24 mouse cellular contexts compared by ENCODE assay signal in the genomic region with DNA sequence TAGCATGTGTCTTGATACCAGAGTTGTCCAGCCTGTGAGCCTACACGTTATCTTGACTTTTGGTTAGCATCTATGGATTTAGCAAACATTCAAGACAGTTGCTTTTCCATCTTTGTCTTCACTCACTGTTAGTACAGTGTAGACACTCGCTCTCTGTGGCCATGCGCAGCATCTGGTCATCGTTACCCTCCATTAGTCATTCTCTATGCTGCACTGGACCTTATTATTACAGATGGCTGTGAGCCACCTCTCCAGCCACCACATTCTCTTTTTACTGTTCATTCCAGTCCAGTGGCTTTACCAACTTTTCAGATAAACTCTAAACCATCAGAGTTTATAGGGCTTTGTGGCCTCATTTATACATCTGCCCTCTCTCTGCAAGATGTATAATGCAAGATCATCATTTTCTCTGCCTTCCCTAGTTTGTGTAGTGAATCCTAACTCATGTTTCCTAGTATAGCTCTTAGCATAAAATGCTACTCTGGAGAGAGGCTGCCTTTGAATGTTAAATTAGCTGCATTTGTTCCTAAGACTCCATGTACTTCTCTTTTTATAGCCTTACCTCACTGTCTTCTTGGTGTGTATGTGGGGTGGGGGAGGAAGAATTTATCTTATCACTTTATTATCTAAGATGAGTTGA. TPM values are rescaled to one million over a fixed set of nuclear protein-coding genes. Genes with fewer than 3 reads are reported as not detected.
DNase-seq lines count a peak whose midpoint lies in the region; ATAC-seq and TF ChIP-seq lines count a peak whose summit lies in the region.
"Had no signal": no experiment of that assay in that cellular context is flagged by ENCODE, and none has a peak within 500 bp of the region (broad histone marks: within the 10 kb centered on the region; RNA-seq: fewer than 3 reads in every experiment).

No protein-coding gene starts in this region.

- H3K79me3 ChIP-seq in C2C12 (ENCODE audit: low read depth) = no peaks in the 10 kb centered on the region

- 91% methylated on average over 4 of the region's 4 CpGs for WGBS in heart, adult 2 months

- H3K4me3 ChIP-seq in C2C12 (ENCODE audit: insufficient read depth, poor library complexity, severe bottlenecking) = no peak overlapping the region
- no peak overlapping the region for H3K4me3 ChIP-seq in cortical plate, adult 2 months (ENCODE audit: insufficient read depth, low read length)
- H3K4me3 ChIP-seq in embryonic fibroblast, embryonic 13.5 days (ENCODE audit: insufficient read depth, low read length) = no peak overlapping the region
- no peak overlapping the region for H3K4me3 ChIP-seq in heart, adult 2 months
- H3K4me3 ChIP-seq: embryonic facial prominence, embryonic 13.5 days; heart, embryonic 10.5 days; limb, embryonic 12.5 days; liver, embryonic 13.5 days had no signal

- DNase-seq in frontal cortex, adult 2 months (ENCODE audit: extremely low spot score in 1 of 2, low spot score in 1 of 2) = no peak
- no peak for DNase-seq in urinary bladder, adult 2 months (ENCODE audit: low spot score)
- DNase-seq in frontal cortex, postnatal 25 days (ENCODE audit: low spot score in 2 of 2) = no peak
- no peak for DNase-seq in heart, adult 2 months
- DNase-seq: adrenal gland, adult 8-10 months; cerebellum, postnatal 14 days; forebrain, postnatal 0 days; gastrocnemius, postnatal 25 days; heart, postnatal 10 days; kidney, adult 8-10 months; kidney, postnatal 25 days; liver, embryonic 13.5 days; lung, embryonic 14.5 days; lung, postnatal 36 days; spleen, adult 18-20 months; thymus, adult 18-20 months had no signal

- ATAC-seq in frontal cortex, adult (ENCODE audit: low TSS enrichment) = peak; percentile 89
- ATAC-seq: forebrain, postnatal 0 days; Patski had no signal

- peak overlapping the region; percentile 96; the same call in 1 of the 2 replicates for H3K27ac ChIP-seq in cortical plate, adult 2 months (ENCODE audit: insufficient read depth, low read length)
- peak overlapping the region; percentile 49; the same call in 1 of the 2 replicates for H3K27ac ChIP-seq in embryonic fibroblast, embryonic 13.5 days (ENCODE audit: insufficient read depth, low read length)
- H3K27ac ChIP-seq in heart, adult 2 months = no peak overlapping the region
- H3K27ac ChIP-seq: embryonic facial prominence, embryonic 13.5 days; heart, embryonic 10.5 days; limb, embryonic 12.5 days; liver, embryonic 13.5 days had no signal

- peaks cover 3% of the 10 kb centered on the region for H3K4me1 ChIP-seq in cortical plate, adult 2 months (ENCODE audit: control insufficient read depth, insufficient read depth, low read length)
- H3K4me1 ChIP-seq in embryonic fibroblast, embryonic 13.5 days (ENCODE audit: control insufficient read depth, insufficient read depth, low read length) = peaks cover 3% of the 10 kb centered on the region
- no peaks in the 10 kb centered on the region for H3K4me1 ChIP-seq in heart, adult 2 months (ENCODE audit: control insufficient read depth, insufficient read depth, low read length)
- H3K4me1 ChIP-seq: embryonic facial prominence, embryonic 13.5 days; heart, embryonic 10.5 days; limb, embryonic 12.5 days had no signal

- no peak for TF ChIP-seq POLR2A in cortical plate, adult 2 months (IDR thresholded peaks at IDR 0.05; ENCODE audit: extremely low read depth, insufficient read depth, low read length)
- no peak for TF ChIP-seq POLR2A in embryonic fibroblast, embryonic 13.5 days (IDR thresholded peaks at IDR 0.05; ENCODE audit: low read depth, low read length)
- TF ChIP-seq POLR2A in heart, adult 2 months (IDR thresholded peaks at IDR 0.05; ENCODE audit: insufficient read depth, low read depth, low read length) = no peak

- TF ChIP-seq CTCF in C2C12 (IDR thresholded peaks at IDR 0.05; ENCODE audit: control insufficient read depth, insufficient read depth, insufficient read length) = no peak
- no peak for TF ChIP-seq CTCF in cortical plate, adult 2 months (IDR thresholded peaks at IDR 0.05; ENCODE audit: extremely low read depth, insufficient read depth, low read length)
- TF ChIP-seq CTCF in embryonic fibroblast, embryonic 13.5 days (IDR thresholded peaks at IDR 0.05; ENCODE audit: borderline replicate concordance, insufficient read depth, low read length) = no peak
- TF ChIP-seq CTCF in heart, adult 2 months (IDR thresholded peaks at IDR 0.05) = no peak

- no peaks in the 10 kb centered on the region for H3K27me3 ChIP-seq in C2C12 (ENCODE audit: control insufficient read depth, insufficient read depth, insufficient read length)
- no peaks in the 10 kb centered on the region for H3K27me3 ChIP-seq in heart, adult 2 months (ENCODE audit: control insufficient read depth, insufficient read depth, low read length)
- H3K27me3 ChIP-seq: embryonic facial prominence, embryonic 13.5 days; limb, embryonic 12.5 days; liver, embryonic 13.5 days; Patski had no signal

- H3K36me3 ChIP-seq in C2C12 (ENCODE audit: control insufficient read depth, insufficient read depth) = peaks cover 25% of the 10 kb centered on the region
- peaks cover 4% of the 10 kb centered on the region for H3K36me3 ChIP-seq in heart, adult 2 months (ENCODE audit: control insufficient read depth, insufficient read depth, low read length)

- intact Hi-C loops in heart, adult 2 months (cut with DNase I) = no loop called here

- no peak overlapping the region for H3ac ChIP-seq in C2C12 (ENCODE audit: control insufficient read depth, insufficient read length, low read depth)

- H3K79me2 ChIP-seq in C2C12 (ENCODE audit: control insufficient read depth, insufficient read depth) = peaks cover 12% of the 10 kb centered on the region
- no peaks in the 10 kb centered on the region; the same call in 1 of the 2 replicates for H3K79me2 ChIP-seq in heart, adult 2 months (replicated peaks; ENCODE audit: control insufficient read depth, insufficient read depth, low read length)

- no peak overlapping the region for H3K9ac ChIP-seq in heart, adult 2 months (ENCODE audit: low read depth, low read length)
- H3K9ac ChIP-seq: embryonic facial prominence, embryonic 13.5 days; forebrain, postnatal 0 days; limb, embryonic 12.5 days; liver, embryonic 13.5 days; lung, embryonic 14.5 days had no signal

- TF ChIP-seq EP300 in heart, adult 2 months (IDR thresholded peaks at IDR 0.05; ENCODE audit: insufficient read depth, low read depth, low read length) = no peak

TF ChIP-seq in C2C12, 6 proteins besides CTCF, POLR2A, EP300 and RAD21:
- TF ChIP-seq MYOD1 (IDR thresholded peaks at IDR 0.05; ENCODE audit: control insufficient read depth, insufficient read length, low read depth) (peak; percentile 27), FOSL1 (IDR thresholded peaks at IDR 0.05; ENCODE audit: insufficient read depth, low read length, poor library complexity, severe bottlenecking) (no peak)

RNA-seq across cellular contexts. Expression of gene Ubr3, which starts 44.5 kb away (rescaled TPM):
- polyA plus RNA-seq in frontal cortex, adult 2 months (2012; rRNA removed) = 82.7 and 105 TPM in 2 replicates
- polyA plus RNA-seq in C2C12 (2012; fragmentation: generic; extraction: Trizol) = 6.3 TPM
- 75.8 and 77.6 TPM in 2 replicates for polyA plus RNA-seq in cortical plate, adult 2 months (2012; rRNA removed)
- polyA plus RNA-seq in embryonic fibroblast, embryonic 13.5 days (2011; ENCODE audit: insufficient read length, low read depth, missing spikeins) = 50.7 and 52.7 TPM in 2 replicates
- 34.6 and 37.0 TPM in 2 replicates for polyA plus RNA-seq in urinary bladder, adult 2 months (2012; rRNA removed)
- total RNA-seq in heart, adult 2 months (2021) = 100 to 1,000 TPM; 112 to 117 TPM
- polyA plus RNA-seq in heart, adult 2 months (2012; rRNA removed) = 26.0 and 50.8 TPM in 2 replicates

RNA-seq across cellular contexts. Expression of gene Mettl5, which starts 56.1 kb away (rescaled TPM):
- 14.1 and 17.3 TPM in 2 replicates for polyA plus RNA-seq in frontal cortex, adult 2 months (2012; rRNA removed)
- 9.0 TPM for polyA plus RNA-seq in C2C12 (2012; fragmentation: generic; extraction: Trizol)
- 12.7 and 13.6 TPM in 2 replicates for polyA plus RNA-seq in cortical plate, adult 2 months (2012; rRNA removed)
- 14.4 and 17.0 TPM in 2 replicates for polyA plus RNA-seq in embryonic fibroblast, embryonic 13.5 days (2011; ENCODE audit: insufficient read length, low read depth, missing spikeins)
- 17.2 and 17.5 TPM in 2 replicates for polyA plus RNA-seq in urinary bladder, adult 2 months (2012; rRNA removed)
- 10 to 100 TPM; 20.4 to 24.9 TPM for total RNA-seq in heart, adult 2 months (2021)
- polyA plus RNA-seq in heart, adult 2 months (2012; rRNA removed) = 5.5 and 7.2 TPM in 2 replicates
